In the genomic region with DNA sequence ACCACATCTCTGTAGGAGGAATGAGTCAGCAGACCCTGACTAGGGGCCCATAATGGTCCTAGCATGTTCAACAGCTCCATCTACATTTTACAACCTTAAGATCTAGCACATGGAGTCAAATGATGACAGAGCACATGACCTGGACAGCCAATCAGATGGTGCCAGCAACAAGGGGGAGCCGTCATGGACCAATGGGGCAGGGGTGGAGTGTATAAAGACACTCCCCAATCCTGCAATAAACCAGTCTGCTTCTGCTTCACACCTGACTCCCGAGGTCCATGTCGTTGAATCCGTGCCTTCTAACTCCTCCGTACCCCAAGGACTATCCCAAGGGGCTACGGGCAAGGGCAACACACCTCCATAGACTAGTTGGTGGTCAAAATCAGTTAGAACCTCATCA, we compare ENCODE assay signal across 29 mouse cellular contexts.
DNase-seq lines count a peak whose midpoint lies in the region; ATAC-seq lines count a peak whose summit lies in the region.
"Had no signal": no experiment of that assay in that cellular context is flagged by ENCODE, and none has a peak within 500 bp of the region (broad histone marks: within the 10 kb centered on the region; RNA-seq: fewer than 3 reads in every experiment).

No protein-coding gene starts in this region.

- no peak overlapping the region for H3K4me2 ChIP-seq in hindbrain, embryonic 12.5 days (replicated peaks)
- no peak overlapping the region for H3K4me2 ChIP-seq in midbrain, embryonic 16.5 days (ENCODE audit: low read length)
- H3K4me2 ChIP-seq in midbrain, embryonic 11.5 days = no peak overlapping the region
- H3K4me2 ChIP-seq in hindbrain, embryonic 14.5 days (replicated peaks) = no peak overlapping the region
- H3K4me2 ChIP-seq: heart, embryonic 12.5 days; intestine, embryonic 15.5 days; limb, embryonic 15.5 days; liver, embryonic 13.5 days; midbrain, embryonic 12.5 days had no signal

- no peak overlapping the region for H3K4me3 ChIP-seq in hindbrain, embryonic 12.5 days
- no peak overlapping the region for H3K4me3 ChIP-seq in hindbrain, embryonic 10.5 days
- no peak overlapping the region for H3K4me3 ChIP-seq in midbrain, embryonic 16.5 days (ENCODE audit: low read depth, low read length)
- no peak overlapping the region for H3K4me3 ChIP-seq in midbrain, embryonic 11.5 days (ENCODE audit: low read depth, low read length)
- no peak overlapping the region for H3K4me3 ChIP-seq in hindbrain, embryonic 14.5 days (replicated peaks; ENCODE audit: low read length)
- H3K4me3 ChIP-seq: erythroblast, embryonic 14.5 days; heart, adult 2 months; heart, embryonic 12.5 days; intestine, embryonic 15.5 days; limb, embryonic 15.5 days; liver, embryonic 13.5 days; midbrain, embryonic 12.5 days had no signal

- H3K27me3 ChIP-seq in hindbrain, embryonic 12.5 days = no peaks in the 10 kb centered on the region
- no peaks in the 10 kb centered on the region for H3K27me3 ChIP-seq in hindbrain, embryonic 10.5 days (ENCODE audit: insufficient read depth, poor library complexity, severe bottlenecking)
- no peaks in the 10 kb centered on the region for H3K27me3 ChIP-seq in midbrain, embryonic 16.5 days (ENCODE audit: control insufficient read depth, insufficient read depth, low read depth, low read length)
- H3K27me3 ChIP-seq in midbrain, embryonic 11.5 days (ENCODE audit: control insufficient read depth, insufficient read depth, low read length) = no peaks in the 10 kb centered on the region
- H3K27me3 ChIP-seq in hindbrain, embryonic 14.5 days (ENCODE audit: control insufficient read depth, insufficient read depth, low read length) = no peaks in the 10 kb centered on the region
- H3K27me3 ChIP-seq: heart, embryonic 12.5 days; intestine, embryonic 15.5 days; limb, embryonic 15.5 days; liver, embryonic 13.5 days; midbrain, embryonic 12.5 days; Patski had no signal

- H3K9me3 ChIP-seq in hindbrain, embryonic 12.5 days (replicated peaks) = no peaks in the 10 kb centered on the region
- no peaks in the 10 kb centered on the region for H3K9me3 ChIP-seq in hindbrain, embryonic 10.5 days
- no peaks in the 10 kb centered on the region for H3K9me3 ChIP-seq in midbrain, embryonic 16.5 days (replicated peaks; ENCODE audit: control insufficient read depth, low read length, poor library complexity, severe bottlenecking)
- no peaks in the 10 kb centered on the region for H3K9me3 ChIP-seq in midbrain, embryonic 11.5 days (ENCODE audit: control insufficient read depth, low read length)
- no peaks in the 10 kb centered on the region for H3K9me3 ChIP-seq in hindbrain, embryonic 14.5 days (ENCODE audit: control insufficient read depth, low read length)
- H3K9me3 ChIP-seq: heart, embryonic 12.5 days; intestine, embryonic 15.5 days; limb, embryonic 15.5 days; liver, embryonic 13.5 days; midbrain, embryonic 12.5 days had no signal

- peaks cover 11% of the 10 kb centered on the region for H3K36me3 ChIP-seq in hindbrain, embryonic 12.5 days
- peaks cover 21% of the 10 kb centered on the region; the same call in 1 of the 2 replicates for H3K36me3 ChIP-seq in hindbrain, embryonic 10.5 days
- peaks cover 13% of the 10 kb centered on the region for H3K36me3 ChIP-seq in midbrain, embryonic 16.5 days (ENCODE audit: control insufficient read depth, insufficient read depth, low read length)
- no peaks in the 10 kb centered on the region for H3K36me3 ChIP-seq in midbrain, embryonic 11.5 days (ENCODE audit: control insufficient read depth, insufficient read depth, low read length)
- peaks cover 30% of the 10 kb centered on the region for H3K36me3 ChIP-seq in hindbrain, embryonic 14.5 days (replicated peaks; ENCODE audit: control insufficient read depth, insufficient read depth)
- H3K36me3 ChIP-seq: heart, embryonic 12.5 days; intestine, embryonic 15.5 days; limb, embryonic 15.5 days; liver, embryonic 13.5 days had no signal

- H3K9ac ChIP-seq in hindbrain, embryonic 12.5 days = no peak overlapping the region
- H3K9ac ChIP-seq in midbrain, embryonic 16.5 days (ENCODE audit: low read depth, low read length) = no peak overlapping the region
- H3K9ac ChIP-seq in midbrain, embryonic 11.5 days (ENCODE audit: low read length) = no peak overlapping the region
- no peak overlapping the region for H3K9ac ChIP-seq in hindbrain, embryonic 14.5 days
- H3K9ac ChIP-seq: heart, embryonic 12.5 days; intestine, embryonic 15.5 days; limb, embryonic 15.5 days; liver, embryonic 13.5 days; midbrain, embryonic 12.5 days had no signal

- no peak for DNase-seq in hindbrain, embryonic 10.5 days (ENCODE audit: low spot score)
- DNase-seq in midbrain, embryonic 11.5 days (ENCODE audit: low spot score, missing footprints) = no peak
- DNase-seq in hindbrain, embryonic 14.5 days (ENCODE audit: low spot score) = no peak
- no peak for DNase-seq in gastrocnemius, postnatal 10 days
- DNase-seq in B cell, adult 2 months = no peak
- DNase-seq: adrenal gland, postnatal 25 days; cerebellum, adult 11-12 months; cerebellum, adult 9-11 months; gastrocnemius, postnatal 36 days; heart, adult 2 months; layer of hippocampus, postnatal 36 days; left cerebral cortex, postnatal 4 days; liver, embryonic 13.5 days; lung, adult 18-20 months; lung, postnatal 36 days; right cerebral cortex, postnatal 4 days; thymus, adult 18-20 months; thymus, postnatal 25 days had no signal

- peak overlapping the region; percentile 55; the same call in 1 of the 2 replicates for H3K27ac ChIP-seq in hindbrain, embryonic 12.5 days
- H3K27ac ChIP-seq in hindbrain, embryonic 10.5 days = no peak overlapping the region
- no peak overlapping the region for H3K27ac ChIP-seq in midbrain, embryonic 16.5 days (ENCODE audit: low read length)
- no peak overlapping the region for H3K27ac ChIP-seq in midbrain, embryonic 11.5 days (ENCODE audit: low read depth, low read length)
- 0 out of 2 replicates have a peak overlapping the region, but pooled peaks have one; percentile 52 for H3K27ac ChIP-seq in hindbrain, embryonic 14.5 days
- H3K27ac ChIP-seq: heart, adult 2 months; intestine, embryonic 15.5 days; kidney, postnatal 0 days; limb, embryonic 15.5 days; liver, embryonic 13.5 days; midbrain, embryonic 12.5 days; stomach, postnatal 0 days had no signal

- over 99% methylated on average over 6 of the region's 6 CpGs for WGBS in hindbrain, embryonic 12.5 days
- WGBS in hindbrain, embryonic 10.5 days = 97% methylated on average over 6 of the region's 6 CpGs
- WGBS in midbrain, embryonic 16.5 days = 97% methylated on average over 6 of the region's 6 CpGs
- WGBS in midbrain, embryonic 11.5 days = 98% methylated on average over 6 of the region's 6 CpGs
- WGBS in hindbrain, embryonic 14.5 days = 96% methylated on average over 6 of the region's 6 CpGs

- H3K4me1 ChIP-seq in hindbrain, embryonic 12.5 days = peaks cover 15% of the 10 kb centered on the region; the same call in 1 of the 2 replicates
- peaks cover 10% of the 10 kb centered on the region; the same call in 1 of the 2 replicates for H3K4me1 ChIP-seq in hindbrain, embryonic 10.5 days (replicated peaks)
- peaks cover 9% of the 10 kb centered on the region; the same call in 1 of the 2 replicates for H3K4me1 ChIP-seq in midbrain, embryonic 16.5 days (ENCODE audit: control insufficient read depth, insufficient read depth, low read length)
- peaks cover 5% of the 10 kb centered on the region; the same call in 1 of the 2 replicates for H3K4me1 ChIP-seq in midbrain, embryonic 11.5 days (ENCODE audit: control insufficient read depth, insufficient read depth, low read length)
- H3K4me1 ChIP-seq in hindbrain, embryonic 14.5 days (replicated peaks; ENCODE audit: control insufficient read depth, insufficient read depth, low read length) = peaks cover 10% of the 10 kb centered on the region
- H3K4me1 ChIP-seq: liver, embryonic 13.5 days had no signal

- no peak for ATAC-seq in hindbrain, embryonic 12.5 days (ENCODE audit: low FRiP score)
- peak; percentile 47; the same call in 1 of the 2 replicates for ATAC-seq in midbrain, embryonic 16.5 days
- ATAC-seq in midbrain, embryonic 11.5 days (ENCODE audit: low FRiP score) = no peak
- no peak for ATAC-seq in hindbrain, embryonic 14.5 days (ENCODE audit: low FRiP score)
- ATAC-seq: forebrain, embryonic 14.5 days; intestine, embryonic 15.5 days; Patski had no signal

Comparison
In these comparisons a context has a peak if more than half of its experiments do, and no peak if none do; other contexts are left out.
1. H3K27ac ChIP-seq: peak in hindbrain, embryonic 12.5 days (single experiment) and hindbrain, embryonic 14.5 days (single experiment); none in hindbrain, embryonic 10.5 days (single experiment), midbrain, embryonic 16.5 days (single experiment) and midbrain, embryonic 11.5 days (single experiment).